Mouse (Mus musculus) lung, postnatal 14 days (tissue): ENCODE results near the gene Zmynd15.

Experiments used
- DNase-seq: peaks from one replicate; pipeline ENCODE4 v3.0.0; 2021

Gene Zmynd15

GRCm38 (mm10) chr11:70509753-70510564, 50.7 kb downstream of the Zmynd15 start:
- peak; percentile 51 for DNase-seq

- no peak for DNase-seq
These were observed 52.0 kb downstream of the Zmynd15 start for GRCm38 (mm10) chr11:70511242-70511641.

- no peak for DNase-seq
These were observed 52.6 kb downstream of the Zmynd15 start for GRCm38 (mm10) chr11:70511825-70512224.

GRCm38 (mm10) chr11:70512709-70513342, 53.6 kb downstream of the Zmynd15 start:
- no peak for DNase-seq

GRCm38 (mm10) chr11:70513520-70513919, 54.3 kb downstream of the Zmynd15 start:
- DNase-seq = no peak

GRCm38 (mm10) chr11:70514288-70514687, 55.1 kb downstream of the Zmynd15 start, which contains the start of gene Vmo1:
TSS of gene Vmo1 (minus strand) at chr11:70514616.
- no peak for DNase-seq
